Mouse (Mus musculus): ENCODE measurements around the gene Osbpl10. TPM values are rescaled to one million over a fixed set of nuclear protein-coding genes. Genes with fewer than 3 reads are reported as not detected.
"Not testable (repeated sequence)": the region's sequence is repeated elsewhere in the genome, so short reads cannot be mapped to it uniquely, and the experiment has no call there.

Gene Osbpl10
- total RNA-seq, 2 experiments from 2014 or later: 2.2 to 2.7 TPM

- DNase-seq: no peak
- intact Hi-C loops (cut with DNase I): no loop called here
These were observed 50.9 kb downstream of the Osbpl10 start for GRCm38 (mm10) chr9:115029307-115029706.

GRCm38 (mm10) chr9:115030581-115030980 lies 52.2 kb downstream of the Osbpl10 start:
- intact Hi-C loops (cut with DNase I): no loop called here
- no peak for DNase-seq

GRCm38 (mm10) chr9:115031046-115031445 lies 52.7 kb downstream of the Osbpl10 start:
- intact Hi-C loops (cut with DNase I): not testable (repeated sequence)

GRCm38 (mm10) chr9:115032786-115033185 lies 54.4 kb downstream of the Osbpl10 start:
- intact Hi-C loops (cut with DNase I): no loop called here
- DNase-seq: no peak

More at GRCm38 (mm10) chr9:115031046-115031445, 52.7 kb downstream of the Osbpl10 start:
- not testable (repeated sequence) for DNase-seq

- intact Hi-C loops (cut with DNase I): no loop called here
- DNase-seq: no peak
These were observed 55.9 kb downstream of the Osbpl10 start for GRCm38 (mm10) chr9:115034271-115034670.

- DNase-seq: no peak
- intact Hi-C loops (cut with DNase I): no loop called here
These were observed 56.4 kb downstream of the Osbpl10 start for GRCm38 (mm10) chr9:115034788-115035187.

- intact Hi-C loops (cut with DNase I): no loop called here
- no peak for DNase-seq
These were observed 59.8 kb downstream of the Osbpl10 start for GRCm38 (mm10) chr9:115038215-115038614.

- no peak for DNase-seq
- intact Hi-C loops (cut with DNase I): no loop called here
These were observed 60.3 kb downstream of the Osbpl10 start for GRCm38 (mm10) chr9:115038686-115039085.

GRCm38 (mm10) chr9:115039245-115039644 lies 60.9 kb downstream of the Osbpl10 start:
- DNase-seq: no peak
- intact Hi-C loops (cut with DNase I): no loop called here

GRCm38 (mm10) chr9:115042571-115042970 lies 64.2 kb downstream of the Osbpl10 start:
- DNase-seq: no peak
- intact Hi-C loops (cut with DNase I): no loop called here

- DNase-seq: no peak
- intact Hi-C loops (cut with DNase I): no loop called here
These were observed 64.8 kb downstream of the Osbpl10 start for GRCm38 (mm10) chr9:115042971-115043706.

- intact Hi-C loops (cut with DNase I): no loop called here
- no peak for DNase-seq
These were observed 65.8 kb downstream of the Osbpl10 start for GRCm38 (mm10) chr9:115043881-115044770.

GRCm38 (mm10) chr9:115045087-115045800 lies 66.9 kb downstream of the Osbpl10 start:
- no peak for DNase-seq
- intact Hi-C loops (cut with DNase I): no loop called here

GRCm38 (mm10) chr9:115046701-115047100 lies 68.3 kb downstream of the Osbpl10 start:
- intact Hi-C loops (cut with DNase I): no loop called here
- DNase-seq: no peak

- no peak for DNase-seq
- intact Hi-C loops (cut with DNase I): no loop called here
These were observed 70.0 kb downstream of the Osbpl10 start for GRCm38 (mm10) chr9:115048340-115048739.

- intact Hi-C loops (cut with DNase I): no loop called here
- DNase-seq: no peak
These were observed 70.5 kb downstream of the Osbpl10 start for GRCm38 (mm10) chr9:115048861-115049260.

- DNase-seq: peak; percentile 55 to 60
- intact Hi-C loops (cut with DNase I): loop anchor here (10.0 kb wide), 1 partner anchor 235 kb away; no protein-coding TSS in a partner anchor
These were observed 71.8 kb downstream of the Osbpl10 start for GRCm38 (mm10) chr9:115049981-115050720.

GRCm38 (mm10) chr9:115051976-115052375 lies 73.6 kb downstream of the Osbpl10 start:
- no peak for DNase-seq
- intact Hi-C loops (cut with DNase I): loop anchor here (10.0 kb wide), 1 partner anchor 237 kb away; no protein-coding TSS in a partner anchor

- intact Hi-C loops (cut with DNase I): loop anchor here (10.0 kb wide), 1 partner anchor 239 kb away; no protein-coding TSS in a partner anchor
- no peak for DNase-seq
These were observed 75.4 kb downstream of the Osbpl10 start for GRCm38 (mm10) chr9:115053779-115054178.
